Mouse (Mus musculus) cortical plate, adult 2 months (tissue): ENCODE measurements around the gene Ifna6. TPM values are rescaled to one million over a fixed set of nuclear protein-coding genes. Genes with fewer than 3 reads are reported as not detected.

ENCODE experiments used
- H3K27ac ChIP-seq: fragments of 200-500 bp; 2 replicates; pipeline ENCODE4 v1.5.1; 2012; ENCODE audit warnings: low read length, control low read depth, inconsistent platforms; ENCODE audit not compliant: insufficient read depth
- H3K4me1 ChIP-seq: fragments of 200-500 bp; 2 replicates; pipeline ENCODE4 v1.6.1; 2011; ENCODE audit warnings: low read length; ENCODE audit not compliant: control insufficient read depth, insufficient read depth
- H3K4me3 ChIP-seq: fragments of 200-500 bp; 2 replicates; pipeline ENCODE4 v1.5.1; 2011; ENCODE audit warnings: mild to moderate bottlenecking, low read length, control low read depth; ENCODE audit not compliant: insufficient read depth
- CTCF ChIP-seq: fragments of 200-500 bp; IDR thresholded peaks from 2 replicates; pipeline ENCODE4 v1.5.1; 2011; ENCODE audit warnings: mild to moderate bottlenecking, control low read depth, low read length; ENCODE audit not compliant: insufficient read depth; ENCODE audit errors: extremely low read depth
- POLR2A ChIP-seq: fragments of 200-500 bp; IDR thresholded peaks from 2 replicates; pipeline ENCODE4 v1.6.1; 2011; ENCODE audit warnings: mild to moderate bottlenecking, low read length, control low read depth; ENCODE audit not compliant: insufficient read depth; ENCODE audit errors: extremely low read depth
- polyA plus RNA-seq: library from polyadenylated mRNA; depleted of rRNA; stranded (reverse); fragments of >200 nt; gene quantifications from 2 replicates; pipeline ENCODE4 v1.2.3, GENCODE M21; 2012; rRNA removed

Ifna6 gene
- polyA plus RNA-seq, 1 experiment: not detected

DNA sequence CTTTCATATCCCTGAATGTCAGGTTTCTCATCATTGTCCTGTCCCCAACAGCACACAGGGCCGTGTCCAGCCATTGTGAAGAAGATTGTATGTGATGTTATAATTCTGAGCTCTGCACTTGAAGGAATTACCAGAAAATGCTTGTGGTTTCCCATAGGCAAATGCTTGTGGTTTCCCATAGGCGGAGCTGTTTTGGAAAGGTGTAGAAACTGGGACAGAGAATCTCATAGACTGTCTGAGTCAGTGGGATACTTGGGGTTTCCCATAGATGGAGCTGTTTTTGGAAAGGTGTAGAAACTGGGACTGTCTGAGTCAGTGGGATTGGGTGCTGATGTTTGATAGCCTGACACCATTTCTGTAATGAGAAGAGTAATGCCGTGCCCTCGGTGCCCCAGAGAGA, 49.3 kb downstream of the Ifna6 start:
- Histone ChIP-seq H3K27ac (no peak overlapping the region), H3K4me3 (no peak overlapping the region), H3K4me1 (no peaks in the 10 kb centered on the region)
- TF ChIP-seq CTCF: no peak
- TF ChIP-seq POLR2A: no peak

Other genes starting within 250 kb of the Ifna6 start
- gene Ifna9, start 235.0 kb upstream of the Ifna6 start, polyA plus RNA-seq: not detected in 2 replicates
- not detected in 2 replicates for gene Ifna12, start 224.0 kb upstream of the Ifna6 start, polyA plus RNA-seq
- not detected in 2 replicates for gene C87499, start 193.0 kb upstream of the Ifna6 start, polyA plus RNA-seq
- gene Ifna13, start 183.0 kb upstream of the Ifna6 start, polyA plus RNA-seq: not detected in 2 replicates
- not detected in 2 replicates for gene Ifna16, start 150.5 kb upstream of the Ifna6 start, polyA plus RNA-seq
- not detected in 2 replicates for gene Ifna2, start 143.5 kb upstream of the Ifna6 start, polyA plus RNA-seq
- gene Ifnab, start 136.1 kb upstream of the Ifna6 start, polyA plus RNA-seq: not detected in 2 replicates
- 0.61 and 1.2 TPM in 2 replicates for gene Gm26566, start 105.6 kb upstream of the Ifna6 start, polyA plus RNA-seq
- 38.5 and 40.5 TPM in 2 replicates for gene Klhl9, start 105.0 kb upstream of the Ifna6 start, polyA plus RNA-seq
- not detected in 2 replicates for gene Gm13271, start 72.5 kb upstream of the Ifna6 start, polyA plus RNA-seq
- gene Gm13283, start 67.3 kb upstream of the Ifna6 start, polyA plus RNA-seq: not detected in 2 replicates
- not detected in 2 replicates for gene Gm13290, start 53.6 kb upstream of the Ifna6 start, polyA plus RNA-seq
- not detected in 2 replicates for gene Gm13289, start 50.5 kb upstream of the Ifna6 start, polyA plus RNA-seq
- gene Gm13272, start 47.6 kb upstream of the Ifna6 start, polyA plus RNA-seq: not detected in 2 replicates
- gene Ifnz, start 45.3 kb upstream of the Ifna6 start, polyA plus RNA-seq: not detected in 2 replicates
- not detected in 2 replicates for gene Gm13276, start 41.7 kb upstream of the Ifna6 start, polyA plus RNA-seq
- gene Gm13277, start 38.8 kb upstream of the Ifna6 start, polyA plus RNA-seq: not detected in 2 replicates
- gene Gm13278, start 35.9 kb upstream of the Ifna6 start, polyA plus RNA-seq: not detected in 2 replicates
- not detected in 2 replicates for gene Gm13275, start 32.9 kb upstream of the Ifna6 start, polyA plus RNA-seq
- gene Gm13279, start 30.0 kb upstream of the Ifna6 start, polyA plus RNA-seq: not detected in 2 replicates
- gene Gm13285, start 27.8 kb upstream of the Ifna6 start, polyA plus RNA-seq: not detected in 2 replicates
- not detected in 2 replicates for gene Gm13287, start 24.2 kb upstream of the Ifna6 start, polyA plus RNA-seq
- gene Gm13288, start 21.9 kb upstream of the Ifna6 start, polyA plus RNA-seq: not detected in 2 replicates
- gene Ifna7, start 11.2 kb upstream of the Ifna6 start, polyA plus RNA-seq: not detected in 2 replicates
- gene Ifna11, start 7.5 kb upstream of the Ifna6 start, polyA plus RNA-seq: not detected in 2 replicates
- not detected in 2 replicates for gene Ifna5, start 8.1 kb downstream of the Ifna6 start, polyA plus RNA-seq
- not detected in 2 replicates for gene Ifna4, start 14.4 kb downstream of the Ifna6 start, polyA plus RNA-seq
- not detected in 2 replicates for gene Ifna1, start 22.7 kb downstream of the Ifna6 start, polyA plus RNA-seq
- gene Ifne, start 52.8 kb downstream of the Ifna6 start, polyA plus RNA-seq: not detected in 2 replicates